Mouse (Mus musculus) ovary, adult 2 months (tissue): ENCODE measurements around the gene Pxmp2. TPM values are rescaled to one million over a fixed set of nuclear protein-coding genes. Genes with fewer than 3 reads are reported as not detected.

ENCODE experiments used
- polyA plus RNA-seq: library from polyadenylated mRNA; depleted of rRNA; stranded (reverse); fragments of >200 nt; gene quantifications from 2 replicates; pipeline ENCODE4 v1.2.3, GENCODE M21; 2012; rRNA removed

Pxmp2 gene
- polyA plus RNA-seq = 4.5 and 5.5 TPM in 2 replicates

GRCm38 (mm10) chr5:110285770-110286445 is at the start of gene Pxmp2, which contains the start of gene Pole:
Pxmp2 (minus strand) TSS chr5:110286186.
Pole (plus strand) TSS chr5:110286306.

DNA sequence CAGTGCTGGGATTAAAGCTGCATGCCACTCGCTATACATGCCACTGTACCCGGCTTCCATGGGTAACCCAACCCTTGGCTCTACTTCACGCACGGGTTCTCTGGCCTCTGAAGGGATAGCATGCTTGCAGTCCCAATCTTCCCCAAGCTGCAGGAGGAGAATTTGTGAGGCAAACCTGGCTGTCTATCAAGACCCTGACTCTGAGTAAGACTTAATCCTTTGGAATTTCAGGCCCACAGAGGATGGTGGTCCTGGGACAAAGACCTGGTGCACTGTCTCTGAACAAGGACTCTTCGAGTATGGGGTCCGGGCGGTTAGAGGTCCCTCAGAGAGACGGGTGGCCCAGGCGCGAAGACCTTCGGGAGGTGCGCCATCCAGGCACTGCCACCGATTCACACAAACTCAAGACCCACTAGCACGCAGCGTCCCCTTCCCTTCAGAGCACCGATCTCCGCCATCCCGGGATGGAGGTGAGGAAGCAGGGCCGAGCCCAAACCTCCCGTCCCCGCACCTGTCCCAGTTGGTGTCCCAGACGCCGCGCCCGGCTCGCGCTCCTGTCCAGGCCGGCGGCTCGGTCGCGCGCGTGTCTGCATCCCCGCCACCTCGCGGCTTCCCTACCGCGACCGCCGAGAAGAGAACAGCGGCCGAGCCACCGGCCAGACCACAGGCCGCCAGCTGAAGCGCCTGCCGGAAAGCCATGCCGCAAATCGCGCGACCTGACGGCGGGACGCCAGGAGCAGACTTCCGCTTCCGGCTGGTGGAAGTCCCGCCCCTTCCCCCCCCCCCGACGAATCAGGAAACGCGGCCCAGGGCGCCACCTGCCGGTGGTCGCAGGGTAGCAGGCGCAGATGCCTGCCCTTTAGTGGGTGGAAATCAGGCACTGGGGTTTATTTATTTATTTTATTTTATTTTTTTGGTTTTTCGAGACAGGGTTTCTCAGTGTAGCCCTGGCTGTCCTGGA is 16.6 kb downstream of the Pxmp2 start, which contains the start of gene Pgam5:
Gene Pgam5 (minus strand): TSS at position 773 of the 961 bp plus-strand sequence.

GRCm38 (mm10) chr5:110230780-110231461 is 55.1 kb downstream of the Pxmp2 start, which contains the start of gene Ankle2:
Ankle2 (plus strand) TSS chr5:110231004.

Other genes starting within 250 kb of the Pxmp2 start
- gene Gm17655, start 213.7 kb downstream of the Pxmp2 start, polyA plus RNA-seq = 0.12 TPM in 1 of 2 replicates, not detected in the other
- gene Gm35315, start 191.8 kb downstream of the Pxmp2 start, polyA plus RNA-seq = 0.10 TPM in 1 of 2 replicates, not detected in the other
- gene Plcxd1, start 186.2 kb downstream of the Pxmp2 start, polyA plus RNA-seq = 0.42 and 1.0 TPM in 2 replicates
- gene Gtpbp6, start 178.0 kb downstream of the Pxmp2 start, polyA plus RNA-seq = 205 and 214 TPM in 2 replicates
- gene Zfp605, start 176.1 kb downstream of the Pxmp2 start, polyA plus RNA-seq = 0.25 and 0.47 TPM in 2 replicates
- 45.8 and 52.5 TPM in 2 replicates for gene Chfr, start 150.3 kb downstream of the Pxmp2 start, polyA plus RNA-seq
- gene Golga3, start 109.5 kb downstream of the Pxmp2 start, polyA plus RNA-seq = 14.8 and 15.8 TPM in 2 replicates
- 16.3 and 19.1 TPM in 2 replicates for gene Ankle2, start 55.2 kb downstream of the Pxmp2 start, polyA plus RNA-seq
- 28.2 and 33.0 TPM in 2 replicates for gene Pgam5, start 16.3 kb downstream of the Pxmp2 start, polyA plus RNA-seq
- 7.7 and 12.0 TPM in 2 replicates for gene Pole, start 120 bp upstream of the Pxmp2 start, polyA plus RNA-seq
- gene P2rx2, start 57.0 kb upstream of the Pxmp2 start, polyA plus RNA-seq = 1.3 and 1.6 TPM in 2 replicates
- gene Lrcol1, start 58.5 kb upstream of the Pxmp2 start, polyA plus RNA-seq = not detected in 2 replicates
- 207 and 215 TPM in 2 replicates for gene Fbrsl1, start 162.3 kb upstream of the Pxmp2 start, polyA plus RNA-seq